Mouse (Mus musculus): ENCODE results near the gene Sema3a.
A peak's percentile ranks its signal among the peaks of the same experiment; 100 is the strongest.

Sema3a gene

GRCm38 (mm10) chr5:13125241-13125692, at the start of gene Sema3a:
Sema3a (plus strand) TSS chr5:13125414.
- peak; percentile 57 for DNase-seq (ENCODE audit: extremely low spot score)

- DNase-seq (ENCODE audit: extremely low spot score): no peak
Measured at GRCm38 (mm10) chr5:13084777-13085439, 40.3 kb upstream of the Sema3a start.

- DNase-seq (ENCODE audit: extremely low spot score): no peak
Measured at GRCm38 (mm10) chr5:13090431-13090830, 34.8 kb upstream of the Sema3a start.

DNA sequence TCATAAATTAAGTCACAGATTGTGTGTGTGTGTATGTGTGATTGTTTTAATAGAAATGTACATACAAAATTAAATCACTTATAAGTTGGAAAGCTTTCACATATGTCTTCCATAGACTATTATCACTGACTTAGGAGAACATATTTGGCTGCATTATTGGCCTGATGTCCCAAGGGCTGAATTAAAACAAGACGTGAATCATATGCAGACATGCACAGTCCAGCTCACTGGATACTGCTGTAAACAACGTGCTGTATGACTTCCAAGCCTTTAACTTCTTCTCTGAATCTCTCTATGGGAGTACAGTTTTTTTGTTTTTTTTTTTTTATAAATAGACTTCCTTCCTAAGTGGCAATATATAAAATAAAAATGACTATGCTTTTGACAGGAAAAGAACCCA, 15.7 kb upstream of the Sema3a start:
- no peak for DNase-seq (ENCODE audit: extremely low spot score)

- DNase-seq (ENCODE audit: extremely low spot score): no peak
Measured at GRCm38 (mm10) chr5:13117236-13117635, 8.0 kb upstream of the Sema3a start.

- DNase-seq (ENCODE audit: extremely low spot score): no peak
Measured at GRCm38 (mm10) chr5:13125757-13126156, 543 bp downstream of the Sema3a start.

DNA sequence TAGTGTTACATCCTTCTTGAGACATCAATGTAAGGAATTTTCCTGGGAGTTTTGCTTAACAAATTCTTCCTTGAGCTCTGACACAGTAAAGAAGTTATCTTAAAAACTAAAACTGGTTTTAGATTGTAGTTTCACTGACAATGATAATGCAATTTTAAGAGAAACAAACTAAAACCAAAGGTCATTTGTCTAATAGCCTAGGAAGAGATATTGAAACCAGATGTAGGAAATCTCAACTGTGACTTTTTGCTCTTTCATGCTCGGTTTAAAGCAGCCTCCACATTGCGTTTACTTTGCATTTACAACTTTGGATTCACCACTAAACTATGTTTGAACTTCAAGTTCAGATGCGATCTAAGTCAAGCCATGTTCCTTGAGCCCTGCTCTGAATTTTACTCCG, 982 bp downstream of the Sema3a start:
- peak; percentile 20 for DNase-seq (ENCODE audit: extremely low spot score)

- DNase-seq (ENCODE audit: extremely low spot score): no peak
Measured at GRCm38 (mm10) chr5:13127121-13127520, 1.9 kb downstream of the Sema3a start.

DNA sequence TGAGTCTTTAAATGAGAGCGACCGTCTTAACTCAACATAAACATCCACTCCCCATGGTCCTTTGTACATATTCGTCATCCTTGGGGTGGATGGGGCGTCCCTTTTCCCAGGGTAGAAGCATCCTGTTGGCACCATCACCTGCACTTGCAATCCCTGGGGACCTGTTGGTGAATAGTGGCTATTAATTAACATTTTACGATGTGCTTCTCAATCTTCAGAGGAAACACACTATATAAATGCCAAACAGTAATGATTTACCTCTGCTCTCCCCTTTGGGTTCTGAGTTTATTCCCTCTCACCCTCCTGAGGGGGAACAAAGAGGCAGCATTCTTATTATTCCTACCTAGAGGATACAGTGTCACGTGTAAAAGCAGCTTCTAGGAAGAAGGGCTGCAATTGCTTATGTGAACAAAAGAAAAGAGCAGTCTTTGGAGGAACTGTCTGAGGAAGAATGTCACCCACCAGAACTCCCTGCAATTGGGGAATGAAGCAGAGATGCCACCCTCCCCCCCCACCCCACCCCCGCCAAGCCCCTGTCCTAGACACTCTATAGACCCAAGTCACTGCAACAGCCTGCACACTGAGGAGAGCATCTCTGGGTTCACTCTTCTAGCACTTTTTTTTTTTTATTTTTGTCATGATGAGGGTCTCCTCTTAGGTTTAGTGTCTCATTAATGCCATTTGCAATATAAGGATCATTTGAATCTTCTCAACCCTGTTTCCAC, 19.7 kb downstream of the Sema3a start:
- no peak for DNase-seq (ENCODE audit: extremely low spot score)

DNA sequence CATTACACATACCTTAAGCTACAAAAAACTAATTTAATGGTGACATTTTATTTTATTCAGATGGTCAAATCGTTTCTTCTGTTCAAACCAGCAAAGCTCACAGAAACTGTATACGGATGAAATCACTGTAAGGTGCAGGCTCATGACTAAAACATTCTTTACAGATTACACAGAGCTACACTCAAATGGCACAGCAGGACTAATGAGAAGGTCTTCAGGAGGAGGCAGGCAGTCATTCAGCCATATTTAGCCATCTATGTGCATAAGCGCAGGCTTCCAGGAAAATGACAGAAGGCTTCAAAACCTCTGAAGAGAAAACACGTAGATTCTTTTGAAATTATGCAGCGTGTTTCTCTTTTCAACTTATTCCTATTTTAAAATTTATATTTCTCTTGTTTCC, 24.7 kb downstream of the Sema3a start:
- DNase-seq (ENCODE audit: extremely low spot score): no peak

DNA sequence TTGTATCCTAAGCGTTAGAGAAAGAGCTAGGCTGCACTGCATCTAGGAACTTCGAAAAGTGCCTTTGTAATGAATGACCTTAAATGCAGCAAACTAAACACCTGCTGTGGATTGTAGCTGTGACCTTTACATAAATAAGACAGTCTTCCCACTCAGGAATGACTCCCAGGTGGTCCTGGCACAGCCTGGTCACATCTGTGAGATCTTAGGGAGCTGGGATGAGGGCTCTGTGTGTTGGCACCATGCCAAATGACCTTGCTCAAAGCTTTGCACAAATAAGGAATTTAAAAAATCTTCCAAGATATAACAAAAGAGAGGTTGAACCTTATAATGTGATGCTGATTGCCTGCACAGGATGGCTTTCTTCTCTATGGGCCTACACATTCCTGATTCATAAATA, 25.8 kb downstream of the Sema3a start:
- DNase-seq (ENCODE audit: extremely low spot score): no peak

- DNase-seq (ENCODE audit: extremely low spot score): no peak
Measured at GRCm38 (mm10) chr5:13157761-13158612, 32.8 kb downstream of the Sema3a start.

- no peak for DNase-seq (ENCODE audit: extremely low spot score)
Measured at GRCm38 (mm10) chr5:13182186-13182585, 57.0 kb downstream of the Sema3a start.

DNA sequence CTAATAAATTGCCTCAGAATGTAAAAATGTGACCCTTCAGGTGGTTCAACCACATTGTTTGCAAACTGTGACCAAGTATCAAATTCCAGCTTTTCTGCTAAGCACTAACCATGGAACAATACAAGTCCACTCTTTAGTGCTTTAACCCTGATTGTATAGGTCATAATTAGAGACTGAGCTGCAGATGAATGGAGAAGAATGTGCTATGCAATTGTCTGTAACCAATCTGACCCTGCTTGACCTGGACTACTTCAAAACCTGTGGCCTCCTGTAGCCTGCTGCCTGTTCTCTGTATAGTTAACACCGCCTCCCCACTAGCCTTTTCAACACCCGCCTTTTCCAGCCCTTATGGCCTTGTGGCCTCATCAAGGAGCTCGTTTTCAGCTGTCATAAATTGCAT, 72.7 kb downstream of the Sema3a start:
- DNase-seq (ENCODE audit: extremely low spot score): peak; percentile 47

GRCm38 (mm10) chr5:13199709-13200108, 74.5 kb downstream of the Sema3a start:
- no peak for DNase-seq (ENCODE audit: extremely low spot score)

GRCm38 (mm10) chr5:13255353-13255752, 130.1 kb downstream of the Sema3a start:
- DNase-seq (ENCODE audit: extremely low spot score): no peak

DNA sequence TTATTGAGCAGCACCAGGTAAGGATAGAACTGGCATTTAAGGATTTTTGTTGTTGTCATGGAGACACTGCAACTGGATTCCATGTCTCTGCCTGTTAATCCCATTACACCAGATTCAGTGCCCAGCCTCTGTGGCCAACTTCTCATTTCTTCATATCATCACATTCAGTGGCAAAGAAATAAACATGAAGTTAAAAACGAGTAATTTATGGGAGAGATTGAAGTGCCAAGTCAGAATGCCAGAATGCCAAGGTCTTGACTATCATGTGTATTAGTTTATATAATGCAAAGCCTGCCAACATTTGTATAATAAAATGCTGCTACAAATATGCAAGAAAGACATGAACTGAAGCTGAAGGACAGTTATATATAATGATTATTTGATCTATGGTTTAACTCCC, 131.1 kb downstream of the Sema3a start:
- DNase-seq (ENCODE audit: extremely low spot score): no peak

DNA sequence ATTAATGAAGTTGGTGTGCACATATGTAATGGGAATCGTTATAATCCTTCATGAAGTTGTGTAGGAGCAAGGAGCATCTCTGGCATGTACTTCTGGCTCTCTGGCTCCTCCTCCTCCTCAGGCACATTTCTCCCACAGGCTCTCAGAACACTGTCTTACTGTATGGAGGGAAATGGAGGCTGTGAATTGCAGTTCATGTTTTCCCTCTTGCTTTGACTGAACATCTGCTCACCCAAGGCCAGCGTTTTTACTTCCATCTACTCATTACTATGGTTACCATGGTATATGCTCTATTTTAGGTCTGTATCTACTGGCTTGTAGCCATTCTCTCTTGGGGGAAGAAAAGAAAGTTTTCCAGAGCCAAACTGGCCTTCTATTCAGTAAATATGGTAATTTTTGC, 137.9 kb downstream of the Sema3a start:
- DNase-seq (ENCODE audit: extremely low spot score): no peak

GRCm38 (mm10) chr5:13263539-13263938, 138.3 kb downstream of the Sema3a start:
- no peak for DNase-seq (ENCODE audit: extremely low spot score)

- DNase-seq (ENCODE audit: extremely low spot score): no peak
Measured at GRCm38 (mm10) chr5:13312667-13313066, 187.5 kb downstream of the Sema3a start.

DNA sequence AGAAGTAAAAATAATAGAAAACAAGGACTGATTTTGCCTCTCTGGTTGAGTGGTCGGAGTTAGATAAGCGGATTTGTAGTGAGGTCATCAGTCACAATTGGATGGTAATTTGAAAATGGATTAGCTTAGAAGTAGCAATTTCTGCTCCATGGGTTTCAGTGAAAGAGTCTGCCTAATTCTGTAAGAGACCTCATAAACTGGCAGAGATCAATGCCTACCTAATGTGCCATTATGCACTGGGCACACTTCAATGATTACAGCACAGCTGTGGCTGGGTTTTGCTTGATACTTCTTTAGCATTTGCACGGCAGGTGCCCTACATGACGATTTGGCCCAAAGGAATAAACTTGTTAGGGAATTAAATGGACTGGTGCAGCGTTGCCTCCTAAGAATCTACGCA, 188.8 kb downstream of the Sema3a start:
- no peak for DNase-seq (ENCODE audit: extremely low spot score)

- DNase-seq (ENCODE audit: extremely low spot score): peak; percentile 22
Measured at GRCm38 (mm10) chr5:13318728-13319429, 193.7 kb downstream of the Sema3a start.
